ENCODE assay signal across 16 mouse cellular contexts in the genomic region with DNA sequence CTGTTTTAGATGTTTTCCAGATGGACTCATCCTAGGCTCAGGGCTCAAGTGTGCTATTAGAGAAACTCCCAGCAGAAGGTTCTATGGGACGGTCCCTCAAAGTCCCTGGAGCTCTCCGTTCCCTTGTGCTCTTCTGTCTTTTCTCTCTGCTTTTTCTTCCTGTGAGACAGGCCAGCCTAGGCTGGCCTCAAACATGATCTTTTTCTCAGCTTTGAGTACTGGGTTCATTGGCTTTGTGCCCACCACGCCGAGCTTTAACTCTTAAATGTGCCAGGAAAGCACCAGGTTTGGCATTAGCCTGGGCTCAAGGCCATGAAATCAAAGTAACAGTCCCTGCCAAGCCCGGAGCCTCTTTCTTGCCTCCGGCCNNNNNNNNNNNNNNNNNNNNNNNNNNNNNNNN. TPM values are rescaled to one million over a fixed set of nuclear protein-coding genes. Genes with fewer than 3 reads are reported as not detected.
DNase-seq lines count a peak whose midpoint lies in the region; ATAC-seq lines count a peak whose summit lies in the region.
"Had no signal": no experiment of that assay in that cellular context is flagged by ENCODE, and none has a peak within 500 bp of the region (broad histone marks: within the 10 kb centered on the region; RNA-seq: fewer than 3 reads in every experiment).

No protein-coding gene starts in this region.

- no peaks in the 10 kb centered on the region for H3K27me3 ChIP-seq in midbrain, embryonic 14.5 days (ENCODE audit: control insufficient read depth, insufficient read depth, low read length)
- no peaks in the 10 kb centered on the region for H3K27me3 ChIP-seq in midbrain, embryonic 15.5 days (replicated peaks)

- H3K4me2 ChIP-seq in midbrain, embryonic 14.5 days (ENCODE audit: low read length): no peak overlapping the region
- no peak overlapping the region for H3K4me2 ChIP-seq in midbrain, embryonic 15.5 days
- H3K4me2 ChIP-seq: liver, embryonic 11.5 days had no signal

- H3K4me3 ChIP-seq in midbrain, embryonic 14.5 days (replicated peaks; ENCODE audit: low read depth, low read length): no peak overlapping the region
- H3K4me3 ChIP-seq in midbrain, embryonic 15.5 days: no peak overlapping the region
- H3K4me3 ChIP-seq: heart, embryonic 10.5 days had no signal

- H3K27ac ChIP-seq in midbrain, embryonic 14.5 days (replicated peaks; ENCODE audit: low read depth, low read length): no peak overlapping the region
- H3K27ac ChIP-seq in midbrain, embryonic 15.5 days: no peak overlapping the region
- H3K27ac ChIP-seq: heart, embryonic 10.5 days; macrophage had no signal

- ATAC-seq in midbrain, embryonic 14.5 days (ENCODE audit: low FRiP score, low TSS enrichment): no peak
- no peak for ATAC-seq in midbrain, embryonic 15.5 days (replicated peaks)
- ATAC-seq: intestine, postnatal 0 days had no signal

- H3K9me3 ChIP-seq in midbrain, embryonic 14.5 days (ENCODE audit: control insufficient read depth, low read length): no peaks in the 10 kb centered on the region
- H3K9me3 ChIP-seq in midbrain, embryonic 15.5 days: no peaks in the 10 kb centered on the region

- 85% methylated on average over 6 of the region's 6 CpGs for WGBS in midbrain, embryonic 14.5 days
- WGBS in midbrain, embryonic 15.5 days: 77% methylated on average over 6 of the region's 6 CpGs

- no peak overlapping the region for H3K9ac ChIP-seq in midbrain, embryonic 14.5 days (replicated peaks; ENCODE audit: low read length)
- H3K9ac ChIP-seq in midbrain, embryonic 15.5 days: no peak overlapping the region

- DNase-seq in cerebellum, postnatal 10 days: peak; percentile 91 to 94
- DNase-seq in cerebellum, adult 11-12 months: no peak
- DNase-seq in kidney, adult 18-20 months: peak; percentile 63
- DNase-seq in kidney, postnatal 14 days: no peak
- peak; percentile 28 for DNase-seq in midbrain, embryonic 14.5 days
- peak; percentile 53 to 64 for DNase-seq in kidney, postnatal 36 days
- DNase-seq in urinary bladder, postnatal 25 days (ENCODE audit: low spot score): no peak
- DNase-seq: gastrocnemius, postnatal 10 days; heart, postnatal 4 days; right cerebral cortex, postnatal 14 days; thymus, postnatal 25 days had no signal

- H3K4me1 ChIP-seq in midbrain, embryonic 14.5 days (ENCODE audit: control insufficient read depth, insufficient read depth, low read length): no peaks in the 10 kb centered on the region
- H3K4me1 ChIP-seq in midbrain, embryonic 15.5 days: no peaks in the 10 kb centered on the region

- H3K36me3 ChIP-seq in midbrain, embryonic 14.5 days (ENCODE audit: control insufficient read depth, insufficient read depth, low read length): no peaks in the 10 kb centered on the region
- H3K36me3 ChIP-seq in midbrain, embryonic 15.5 days (replicated peaks): no peaks in the 10 kb centered on the region

RNA-seq across cellular contexts. Expression of gene Tmem53, which starts 10.9 kb away (rescaled TPM):
- polyA plus RNA-seq in midbrain, embryonic 14.5 days (2014; fragmentation: Nextera tagmentation; extraction: Ambion mirVana): 9.1 and 12.2 TPM in 2 replicates
- polyA plus RNA-seq in midbrain, embryonic 15.5 days (2015; fragmentation: Nextera tagmentation; extraction: Ambion mirVana): 9.6 and 11.1 TPM in 2 replicates

RNA-seq across cellular contexts. Expression of gene Armh1, which starts 11.1 kb away (rescaled TPM):
- polyA plus RNA-seq in midbrain, embryonic 14.5 days (2014; fragmentation: Nextera tagmentation; extraction: Ambion mirVana): 0.54 and 0.73 TPM in 2 replicates
- 1.8 TPM in 2 replicates for polyA plus RNA-seq in midbrain, embryonic 15.5 days (2015; fragmentation: Nextera tagmentation; extraction: Ambion mirVana)
- polyA plus RNA-seq: liver, embryonic 11.5 days; macrophage had no signal

RNA-seq across cellular contexts. Expression of gene Kif2c, which starts 58.4 kb away (rescaled TPM):
- polyA plus RNA-seq in midbrain, embryonic 14.5 days (2014; fragmentation: Nextera tagmentation; extraction: Ambion mirVana): 7.2 and 16.0 TPM in 2 replicates
- 8.1 and 10.0 TPM in 2 replicates for polyA plus RNA-seq in midbrain, embryonic 15.5 days (2015; fragmentation: Nextera tagmentation; extraction: Ambion mirVana)

Comparison
In these comparisons a context has a peak if more than half of its experiments do, and no peak if none do; other contexts are left out.
1. DNase-seq: peak in cerebellum, postnatal 10 days (2 of 2), kidney, adult 18-20 months (single experiment), midbrain, embryonic 14.5 days (single experiment) and kidney, postnatal 36 days (2 of 2); none in cerebellum, adult 11-12 months (single experiment), kidney, postnatal 14 days (single experiment) and urinary bladder, postnatal 25 days (single experiment).